Comparison of ENCODE assay signal across 14 mouse cellular contexts in genomic region chr8:123113908-123114469, GRCm38 (mm10). TPM values are rescaled to one million over a fixed set of nuclear protein-coding genes. Genes with fewer than 3 reads are reported as not detected.
A peak's percentile ranks its signal among the peaks of the same experiment; 100 is the strongest.
DNase-seq lines count a peak whose midpoint lies in the region; ATAC-seq and TF ChIP-seq lines count a peak whose summit lies in the region.
"Had no signal": no experiment of that assay in that cellular context is flagged by ENCODE, and none has a peak within 500 bp of the region (broad histone marks: within the 10 kb centered on the region; RNA-seq: fewer than 3 reads in every experiment).

No protein-coding gene starts in this region.

- ATAC-seq in hindbrain, postnatal 0 days: no peak
- no peak for ATAC-seq in hindbrain, embryonic 14.5 days (ENCODE audit: low FRiP score)
- ATAC-seq in megakaryocyte, adult 5-6 weeks (ENCODE audit: poor library complexity, severe bottlenecking): no peak
- 0 out of 2 replicates have a peak, but pooled peaks have one; percentile 7 for ATAC-seq in common myeloid progenitor, adult 5-6 weeks (replicated peaks; ENCODE audit: low read depth, poor library complexity, severe bottlenecking)
- ATAC-seq in megakaryocyte-erythroid progenitor cell, adult 5-6 weeks (replicated peaks; ENCODE audit: low FRiP score, low TSS enrichment, poor library complexity, severe bottlenecking): peak; percentile 23
- ATAC-seq: forebrain, embryonic 16.5 days had no signal

- no peaks in the 10 kb centered on the region for H3K9me3 ChIP-seq in hindbrain, postnatal 0 days (ENCODE audit: low read length)
- no peaks in the 10 kb centered on the region for H3K9me3 ChIP-seq in hindbrain, embryonic 14.5 days (ENCODE audit: control insufficient read depth, low read length)
- no peaks in the 10 kb centered on the region for H3K9me3 ChIP-seq in megakaryocyte, embryonic 14.5 days
- H3K9me3 ChIP-seq: embryonic facial prominence, embryonic 13.5 days; stomach, embryonic 15.5 days had no signal

- H3K27ac ChIP-seq in hindbrain, postnatal 0 days: no peak overlapping the region
- no peak overlapping the region for H3K27ac ChIP-seq in hindbrain, embryonic 14.5 days
- H3K27ac ChIP-seq: embryonic facial prominence, embryonic 13.5 days; stomach, embryonic 15.5 days had no signal

- DNase-seq in hindbrain, postnatal 0 days (ENCODE audit: low spot score): no peak
- no peak for DNase-seq in hindbrain, embryonic 14.5 days (ENCODE audit: low spot score)
- no peak for DNase-seq in urinary bladder, adult 18-20 months (ENCODE audit: low spot score in 2 of 2)
- no peak for DNase-seq in heart, adult 18-20 months
- DNase-seq: cerebellum, postnatal 14 days; heart, postnatal 4 days; lung, adult 2 months had no signal

- no peak overlapping the region for H3K9ac ChIP-seq in hindbrain, postnatal 0 days (replicated peaks; ENCODE audit: low read length)
- H3K9ac ChIP-seq in hindbrain, embryonic 14.5 days: no peak overlapping the region
- H3K9ac ChIP-seq: embryonic facial prominence, embryonic 13.5 days; stomach, embryonic 15.5 days had no signal

- 71% methylated on average over 2 of the region's 2 CpGs for WGBS in hindbrain, postnatal 0 days
- 71% methylated on average over 2 of the region's 2 CpGs for WGBS in hindbrain, embryonic 14.5 days

- H3K4me1 ChIP-seq in hindbrain, postnatal 0 days (ENCODE audit: insufficient read depth, low read length): peaks cover 6% of the 10 kb centered on the region; the same call in 1 of the 2 replicates
- peaks cover 8% of the 10 kb centered on the region for H3K4me1 ChIP-seq in hindbrain, embryonic 14.5 days (replicated peaks; ENCODE audit: control insufficient read depth, insufficient read depth, low read length)
- H3K4me1 ChIP-seq in megakaryocyte, embryonic 14.5 days: peaks cover 78% of the 10 kb centered on the region

- TF ChIP-seq CTCF in hindbrain, postnatal 0 days (IDR thresholded peaks at IDR 0.05; ENCODE audit: low read depth): peak; percentile 50

- H3K4me3 ChIP-seq in hindbrain, postnatal 0 days (ENCODE audit: low read length): no peak overlapping the region
- no peak overlapping the region for H3K4me3 ChIP-seq in hindbrain, embryonic 14.5 days (replicated peaks; ENCODE audit: low read length)
- peak overlapping the region; percentile 47 for H3K4me3 ChIP-seq in megakaryocyte, embryonic 14.5 days (replicated peaks)
- H3K4me3 ChIP-seq: embryonic facial prominence, embryonic 13.5 days; stomach, embryonic 15.5 days had no signal

- no peaks in the 10 kb centered on the region for H3K36me3 ChIP-seq in hindbrain, postnatal 0 days (ENCODE audit: insufficient read depth, low read length)
- H3K36me3 ChIP-seq in hindbrain, embryonic 14.5 days (replicated peaks; ENCODE audit: control insufficient read depth, insufficient read depth): no peaks in the 10 kb centered on the region
- H3K36me3 ChIP-seq in megakaryocyte, embryonic 14.5 days (replicated peaks; ENCODE audit: low read length): no peaks in the 10 kb centered on the region
- H3K36me3 ChIP-seq: embryonic facial prominence, embryonic 13.5 days; stomach, embryonic 15.5 days had no signal

- H3K27me3 ChIP-seq in hindbrain, postnatal 0 days (ENCODE audit: insufficient read depth, low read length): peaks cover 33% of the 10 kb centered on the region
- H3K27me3 ChIP-seq in hindbrain, embryonic 14.5 days (ENCODE audit: control insufficient read depth, insufficient read depth, low read length): peaks cover 35% of the 10 kb centered on the region
- peaks cover 40% of the 10 kb centered on the region for H3K27me3 ChIP-seq in megakaryocyte, embryonic 14.5 days (replicated peaks)

- H3K4me2 ChIP-seq in hindbrain, postnatal 0 days (ENCODE audit: low read depth, low read length): no peak overlapping the region
- no peak overlapping the region for H3K4me2 ChIP-seq in hindbrain, embryonic 14.5 days (replicated peaks)
- H3K4me2 ChIP-seq: embryonic facial prominence, embryonic 13.5 days; stomach, embryonic 15.5 days had no signal

RNA-seq across cellular contexts. Expression of gene Cpne7, which starts 3.2 kb away (rescaled TPM):
- 16.5 and 21.2 TPM in 2 replicates for total RNA-seq in hindbrain, postnatal 0 days (2014; rRNA removed)
- 11.9 and 13.4 TPM in 2 replicates for polyA plus RNA-seq in hindbrain, postnatal 0 days (2015; fragmentation: Nextera tagmentation; extraction: Ambion mirVana)
- polyA plus RNA-seq in hindbrain, embryonic 14.5 days (2014; fragmentation: Nextera tagmentation; extraction: Ambion mirVana): 2.2 and 3.3 TPM in 2 replicates
- polyA plus RNA-seq in megakaryocyte, embryonic 14.5 days (2012; ENCODE audit: insufficient read depth, low replicate concordance): 0.43 TPM in 1 of 2 replicates, not detected in the other
- 0.11 TPM in 1 of 2 replicates, not detected in the other for total RNA-seq in megakaryocyte, adult 5-6 weeks (2015)
- 0.22 and 0.98 TPM in 2 replicates for total RNA-seq in megakaryocyte, adult 5-6 weeks (2017)
- 0.14 and 1.4 TPM in 2 replicates for total RNA-seq in common myeloid progenitor, adult 5-6 weeks (2017)
- 1.5 and 2.3 TPM in 2 replicates for total RNA-seq in megakaryocyte-erythroid progenitor cell, adult 5-6 weeks (2014; fragmentation: Nextera tagmentation)
- total RNA-seq in megakaryocyte-erythroid progenitor cell, adult 5-6 weeks (2017): 1.0 and 1.2 TPM in 2 replicates
- 1 to 10 TPM in 1 of 2 experiments, under 1 TPM in 1; 0.62 to 1.1 TPM for total RNA-seq in heart, adult 18-20 months (2021)

RNA-seq across cellular contexts. Expression of gene Rpl13, which starts 11.8 kb away (rescaled TPM):
- total RNA-seq in hindbrain, postnatal 0 days (2014; rRNA removed): 2,723 and 2,758 TPM in 2 replicates
- polyA plus RNA-seq in hindbrain, postnatal 0 days (2015; fragmentation: Nextera tagmentation; extraction: Ambion mirVana): 808 and 861 TPM in 2 replicates
- polyA plus RNA-seq in hindbrain, embryonic 14.5 days (2014; fragmentation: Nextera tagmentation; extraction: Ambion mirVana): 766 and 865 TPM in 2 replicates
- 3,221 and 4,089 TPM in 2 replicates for polyA plus RNA-seq in megakaryocyte, embryonic 14.5 days (2012; ENCODE audit: insufficient read depth, low replicate concordance)
- total RNA-seq in megakaryocyte, adult 5-6 weeks (2015): 726 and 746 TPM in 2 replicates
- 1,905 and 2,227 TPM in 2 replicates for total RNA-seq in megakaryocyte, adult 5-6 weeks (2017)
- total RNA-seq in common myeloid progenitor, adult 5-6 weeks (2017): 3,285 and 3,463 TPM in 2 replicates
- 2,414 and 2,637 TPM in 2 replicates for total RNA-seq in megakaryocyte-erythroid progenitor cell, adult 5-6 weeks (2014; fragmentation: Nextera tagmentation)
- total RNA-seq in megakaryocyte-erythroid progenitor cell, adult 5-6 weeks (2017): 3,345 and 3,531 TPM in 2 replicates
- 100 to 1,000 TPM; 462 to 489 TPM for total RNA-seq in heart, adult 18-20 months (2021)

RNA-seq across cellular contexts. Expression of gene Sult5a1, which starts 44.1 kb away (rescaled TPM):
- 2.9 and 3.7 TPM in 2 replicates for total RNA-seq in hindbrain, postnatal 0 days (2014; rRNA removed)
- polyA plus RNA-seq in hindbrain, postnatal 0 days (2015; fragmentation: Nextera tagmentation; extraction: Ambion mirVana): 2.7 and 2.9 TPM in 2 replicates
- 1.3 and 3.0 TPM in 2 replicates for polyA plus RNA-seq in hindbrain, embryonic 14.5 days (2014; fragmentation: Nextera tagmentation; extraction: Ambion mirVana)
- not detected in 2 replicates for polyA plus RNA-seq in megakaryocyte, embryonic 14.5 days (2012; ENCODE audit: insufficient read depth, low replicate concordance)
- not detected in 2 replicates for total RNA-seq in megakaryocyte, adult 5-6 weeks (2015)
- not detected in 2 replicates for total RNA-seq in megakaryocyte, adult 5-6 weeks (2017)
- total RNA-seq in common myeloid progenitor, adult 5-6 weeks (2017): not detected in 2 replicates
- not detected in 2 replicates for total RNA-seq in megakaryocyte-erythroid progenitor cell, adult 5-6 weeks (2014; fragmentation: Nextera tagmentation)
- total RNA-seq in megakaryocyte-erythroid progenitor cell, adult 5-6 weeks (2017): not detected in 2 replicates
- total RNA-seq in heart, adult 18-20 months (2021): 1 to 10 TPM in 1 of 2 experiments, under 1 TPM in 1; 0.82 to 1.3 TPM

RNA-seq across cellular contexts. Expression of gene Spg7, which starts 51.2 kb away (rescaled TPM):
- 45.1 and 52.7 TPM in 2 replicates for total RNA-seq in hindbrain, postnatal 0 days (2014; rRNA removed)
- 49.7 and 51.6 TPM in 2 replicates for polyA plus RNA-seq in hindbrain, postnatal 0 days (2015; fragmentation: Nextera tagmentation; extraction: Ambion mirVana)
- polyA plus RNA-seq in hindbrain, embryonic 14.5 days (2014; fragmentation: Nextera tagmentation; extraction: Ambion mirVana): 41.6 and 44.1 TPM in 2 replicates
- 9.5 and 14.6 TPM in 2 replicates for polyA plus RNA-seq in megakaryocyte, embryonic 14.5 days (2012; ENCODE audit: insufficient read depth, low replicate concordance)
- total RNA-seq in megakaryocyte, adult 5-6 weeks (2015): 39.2 and 40.0 TPM in 2 replicates
- 34.3 and 56.2 TPM in 2 replicates for total RNA-seq in megakaryocyte, adult 5-6 weeks (2017)
- total RNA-seq in common myeloid progenitor, adult 5-6 weeks (2017): 50.3 and 51.8 TPM in 2 replicates
- total RNA-seq in megakaryocyte-erythroid progenitor cell, adult 5-6 weeks (2014; fragmentation: Nextera tagmentation): 89.0 and 94.3 TPM in 2 replicates
- 60.1 and 68.2 TPM in 2 replicates for total RNA-seq in megakaryocyte-erythroid progenitor cell, adult 5-6 weeks (2017)
- total RNA-seq in heart, adult 18-20 months (2021): 10 to 100 TPM; 94.2 to 100.0 TPM

Comparison
In these comparisons a context has a peak if more than half of its experiments do, and no peak if none do; other contexts are left out.
1. ATAC-seq: peak in common myeloid progenitor, adult 5-6 weeks (single experiment) and megakaryocyte-erythroid progenitor cell, adult 5-6 weeks (single experiment); none in hindbrain, postnatal 0 days (single experiment), hindbrain, embryonic 14.5 days (single experiment) and megakaryocyte, adult 5-6 weeks (single experiment).